Mouse (Mus musculus) liver, embryonic 14.5 days (tissue): ENCODE results near the gene Pdia5. TPM values are rescaled to one million over a fixed set of nuclear protein-coding genes. Genes with fewer than 3 reads are reported as not detected.

Experiments used
- ATAC-seq: fragments of 200-750 bp; cut with Nextera tagmentation; 2 replicates; pipeline ENCODE4 v1.8.0; 2017; ENCODE audit warnings: moderate number of reproducible peaks, mild to moderate bottlenecking, moderate library complexity; ENCODE audit not compliant: insufficient read depth
- DNase-seq, 3 experiments: peaks; one replicate each; pipeline ENCODE4 v3.0.0-alpha.2; 2012 to 2013; ENCODE audit warnings: low read depth in 3 of 3, low spot score in 3 of 3
- H3K27ac ChIP-seq: fragments of 300-500 bp; sonication (generic); 2 replicates; pipeline ENCODE4 v1.5.1; 2014; ENCODE audit warnings: moderate library complexity, mild to moderate bottlenecking, control low read depth, inconsistent platforms
- H3K27me3 ChIP-seq: fragments of 300-500 bp; sonication (generic); 2 replicates; pipeline ENCODE4 v1.6.1; 2014; ENCODE audit warnings: mild to moderate bottlenecking, low read length, moderate library complexity; ENCODE audit not compliant: control insufficient read depth, insufficient read depth
- H3K36me3 ChIP-seq: fragments of 300-500 bp; sonication (generic); replicated peaks from 2 replicates; pipeline ENCODE4 v1.6.1; 2014; ENCODE audit warnings: low read depth; ENCODE audit not compliant: control insufficient read depth, insufficient read depth
- H3K4me1 ChIP-seq, 2 experiments: fragments of 200-500 bp in 1 of 2; fragments of 300-500 bp in 1 of 2; sonication (generic) in 1 of 2; replicated peaks; 2 replicates each; pipeline ENCODE4 v1.6.1; 2012 to 2014; ENCODE audit warnings: antibody characterized with exemption in 1 of 2, inconsistent platforms in 1 of 2, low read length in 1 of 2; ENCODE audit not compliant: control insufficient read depth in 2 of 2, insufficient read depth in 2 of 2
- H3K4me2 ChIP-seq: fragments of 300-500 bp; sonication (generic); 2 replicates; pipeline ENCODE4 v1.6.1; 2014; ENCODE audit warnings: low read depth, mild to moderate bottlenecking, control low read depth, moderate library complexity
- H3K4me3 ChIP-seq, 2 experiments: fragments of 200-500 bp in 1 of 2; fragments of 300-500 bp in 1 of 2; sonication (generic) in 1 of 2; 2 replicates each; pipeline ENCODE4 v1.5.1; 2012 to 2014; ENCODE audit warnings: low read depth in 2 of 2, low read length in 2 of 2, mild to moderate bottlenecking in 2 of 2, control low read depth in 1 of 2, inconsistent platforms in 1 of 2, moderate library complexity in 1 of 2; ENCODE audit not compliant: insufficient read depth in 1 of 2
- H3K9ac ChIP-seq: fragments of 300-500 bp; sonication (generic); replicated peaks from 2 replicates; pipeline ENCODE4 v1.6.1; 2014; ENCODE audit warnings: mild to moderate bottlenecking, control low read depth, moderate library complexity
- H3K9me3 ChIP-seq: fragments of 300-500 bp; sonication (generic); 2 replicates; pipeline ENCODE4 v1.6.1; 2016; ENCODE audit warnings: low read length, mixed read lengths; ENCODE audit not compliant: control insufficient read depth
- CTCF ChIP-seq: IDR thresholded peaks from 2 replicates; pipeline ENCODE4 v1.5.1; 2016; ENCODE audit warnings: antibody characterized with exemption, low read depth, control low read depth
- EP300 ChIP-seq: IDR thresholded peaks from 2 replicates; pipeline ENCODE4 v1.6.1; 2016; ENCODE audit warnings: antibody characterized with exemption, low read depth
- WGBS: fragments of 180-500 bp; shearing (Covaris S2); extraction: QIAGEN DNeasy Blood & Tissue Kit; methylation state at CpG from one replicate; pipeline ENCODE4 v1.1.7; 2014; ENCODE audit not compliant: insufficient replicate concordance; 5-methylcytosine and 5-hydroxymethylcytosine counted together
- polyA plus RNA-seq, 2 experiments: library from polyadenylated mRNA; depleted of rRNA in 1 of 2; stranded (reverse) in 1 of 2; unstranded in 1 of 2; fragments of >200 nt; fragmentation: Nextera tagmentation in 1 of 2; extraction: Ambion mirVana in 1 of 2; gene quantifications; 2 replicates each; pipeline versions ENCODE4 v1.2.1 to v1.2.3; 2012 to 2014

Gene Pdia5
- polyA plus RNA-seq, 2 experiments: 25.8 to 32.9 TPM

DNA sequence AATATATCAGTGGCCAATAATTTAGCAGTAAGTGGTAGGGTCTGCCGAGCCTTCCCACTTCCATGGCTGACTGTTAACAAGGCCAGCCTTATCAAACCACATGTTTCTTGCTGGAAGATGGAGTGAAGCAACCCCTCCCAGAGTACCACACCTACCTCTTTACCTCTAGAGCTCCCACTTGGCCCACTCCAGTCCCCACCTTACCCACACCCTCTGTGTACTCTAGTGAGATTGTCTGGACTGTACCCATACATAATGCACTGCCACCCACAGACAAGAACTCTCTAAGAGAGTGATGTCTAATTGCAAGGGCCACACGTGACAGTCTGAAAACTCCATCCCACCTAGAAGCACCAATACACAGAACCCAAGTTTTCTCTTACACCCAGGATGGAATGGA lies 23.6 kb downstream of the Pdia5 start:
- Histone ChIP-seq H3K4me1 (no peaks in the 10 kb centered on the region), H3K4me2 (no peak overlapping the region), H3K4me3 (no peak overlapping the region), H3K36me3 (no peaks in the 10 kb centered on the region), H3K27ac (no peak overlapping the region), H3K9ac (no peak overlapping the region), H3K27me3 (no peaks in the 10 kb centered on the region), H3K9me3 (no peaks in the 10 kb centered on the region)
- DNase-seq: no peak
- WGBS: 55% methylated on average over 2 of the region's 2 CpGs
- no peak for ATAC-seq
- TF ChIP-seq EP300 (no peak), CTCF (no peak)

DNA sequence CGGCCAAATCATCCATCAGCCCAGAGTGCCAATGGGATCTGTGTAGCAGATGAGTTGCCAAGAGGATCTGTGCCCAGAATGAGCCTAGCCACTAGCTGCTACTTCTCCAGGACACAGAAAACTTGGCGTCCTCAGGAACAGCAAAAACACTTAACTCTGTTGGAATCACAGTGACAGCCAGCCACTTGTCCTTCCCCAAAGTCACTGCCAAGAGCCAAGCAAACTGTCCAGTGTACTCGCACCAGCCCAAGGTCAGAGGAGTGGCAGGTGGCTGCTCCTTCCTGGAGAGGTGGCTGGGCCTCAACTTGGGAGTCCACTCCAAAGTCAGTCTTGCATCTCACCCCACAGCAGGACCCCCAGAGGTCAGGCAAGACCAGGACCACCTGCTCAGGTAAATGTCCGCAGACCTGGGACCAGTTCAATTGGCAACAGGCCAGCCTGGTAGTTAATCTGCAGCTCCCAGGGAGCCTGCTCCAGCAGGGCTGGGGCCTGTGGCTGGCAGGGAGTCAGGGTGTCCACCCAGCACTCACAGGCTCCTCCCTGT lies 24.8 kb downstream of the Pdia5 start:
- TF ChIP-seq EP300 (no peak), CTCF (no peak)
- Histone ChIP-seq H3K4me2 (no peak overlapping the region), H3K9me3 (no peaks in the 10 kb centered on the region), H3K4me1 (no peaks in the 10 kb centered on the region), H3K27ac (no peak overlapping the region), H3K9ac (no peak overlapping the region), H3K4me3 (no peak overlapping the region), H3K27me3 (no peaks in the 10 kb centered on the region), H3K36me3 (no peaks in the 10 kb centered on the region)
- ATAC-seq (no peak), DNase-seq (no peak)
- whole genome bisulfite sequencing: 61% methylated on average over 4 of the region's 4 CpGs

DNA sequence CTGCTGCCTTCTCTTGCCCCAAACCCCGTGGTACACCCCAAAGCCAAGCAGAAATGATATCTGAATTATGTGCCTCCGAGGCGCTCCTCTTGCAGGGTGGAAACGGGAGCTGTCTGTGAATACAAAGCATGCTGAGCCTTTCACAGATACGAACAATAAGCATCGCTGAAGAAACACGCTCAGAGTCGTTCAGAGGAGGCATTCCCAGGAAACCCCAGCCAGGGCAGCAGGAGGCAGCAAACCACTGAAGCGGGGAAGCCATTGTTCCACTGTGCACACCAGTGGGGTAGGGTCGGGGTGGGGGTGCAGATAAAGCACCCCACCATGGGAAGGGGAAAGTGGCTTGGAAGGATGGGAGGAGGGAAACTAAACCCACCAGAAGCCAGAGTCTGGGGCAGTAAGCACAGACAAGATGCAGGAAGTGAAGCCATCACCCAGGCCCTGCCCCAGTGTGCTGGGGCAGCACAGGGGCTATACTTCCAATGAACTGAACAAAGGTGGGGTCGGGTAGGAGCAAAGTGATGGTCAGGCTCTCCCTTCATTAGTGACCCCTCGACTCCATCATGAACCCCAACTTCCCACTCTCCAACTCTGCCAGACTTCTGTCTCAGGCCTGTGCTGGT lies 25.9 kb downstream of the Pdia5 start:
- Histone ChIP-seq H3K4me3 (no peak overlapping the region), H3K36me3 (no peaks in the 10 kb centered on the region), H3K4me2 (no peak overlapping the region), H3K27me3 (no peaks in the 10 kb centered on the region), H3K4me1 (no peaks in the 10 kb centered on the region), H3K27ac (no peak overlapping the region), H3K9ac (no peak overlapping the region), H3K9me3 (no peaks in the 10 kb centered on the region)
- no peak for DNase-seq
- ATAC-seq: no peak
- WGBS: 75% methylated on average over 12 of the region's 12 CpGs
- TF ChIP-seq CTCF (no peak), EP300 (no peak)

DNA sequence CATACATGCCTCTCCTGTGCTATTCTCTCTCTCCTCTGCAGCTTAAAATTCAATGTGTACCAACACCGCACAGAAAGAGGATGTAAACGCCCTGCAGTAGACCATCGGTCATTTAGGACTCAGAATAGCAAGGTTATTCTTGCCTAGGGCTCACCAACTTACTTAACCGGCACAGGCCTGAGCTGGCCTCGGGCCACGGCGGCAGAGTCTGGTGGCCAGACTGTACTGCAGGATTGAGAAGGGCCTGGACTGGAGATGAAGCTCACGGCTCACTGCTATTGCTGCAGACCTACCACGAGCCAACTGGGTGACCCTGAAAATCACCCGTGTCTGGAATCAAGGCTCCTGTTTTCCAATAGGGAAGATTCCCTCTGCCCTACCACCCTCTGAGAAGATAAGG lies 27.0 kb downstream of the Pdia5 start:
- DNase-seq (no peak), ATAC-seq (no peak)
- 80% methylated on average over 10 of the region's 10 CpGs for WGBS
- Histone ChIP-seq H3K27me3 (no peaks in the 10 kb centered on the region), H3K4me3 (no peak overlapping the region), H3K9ac (no peak overlapping the region), H3K4me2 (no peak overlapping the region), H3K9me3 (no peaks in the 10 kb centered on the region), H3K36me3 (no peaks in the 10 kb centered on the region), H3K4me1 (no peaks in the 10 kb centered on the region), H3K27ac (no peak overlapping the region)
- TF ChIP-seq EP300 (no peak), CTCF (no peak)

DNA sequence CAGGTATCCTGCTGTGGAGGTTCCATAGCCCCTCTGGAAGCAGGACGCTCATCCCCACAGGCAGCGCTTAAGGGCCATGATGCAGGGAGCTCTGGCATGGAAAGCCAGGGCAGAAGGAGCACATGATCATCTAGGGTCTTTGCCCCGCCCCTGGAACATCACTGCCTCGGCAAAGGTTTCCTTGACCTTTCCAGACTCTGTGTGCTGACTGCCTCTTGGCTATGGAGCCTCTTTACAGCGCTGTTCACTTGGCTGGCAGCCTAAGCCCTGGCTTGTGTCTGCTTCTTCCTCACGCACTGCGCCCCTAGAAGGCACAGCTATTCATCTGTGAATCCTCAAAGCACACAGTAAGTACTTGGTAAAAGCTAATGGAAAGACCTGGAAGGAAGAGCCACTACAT lies 27.7 kb downstream of the Pdia5 start:
- no peak overlapping the region for H3K27ac ChIP-seq
- ATAC-seq (no peak), DNase-seq (no peak)
- H3K4me3 ChIP-seq: no peak overlapping the region
- H3K9me3 ChIP-seq: no peaks in the 10 kb centered on the region
- 73% methylated on average over 7 of the region's 7 CpGs for WGBS
- H3K4me1 ChIP-seq: no peaks in the 10 kb centered on the region
- TF ChIP-seq CTCF: no peak
- no peak overlapping the region for H3K4me2 ChIP-seq
- no peak overlapping the region for H3K9ac ChIP-seq
- no peaks in the 10 kb centered on the region for H3K36me3 ChIP-seq
- H3K27me3 ChIP-seq: no peaks in the 10 kb centered on the region
